ENCODE assay signal across 9 mouse cellular contexts in the genomic region with DNA sequence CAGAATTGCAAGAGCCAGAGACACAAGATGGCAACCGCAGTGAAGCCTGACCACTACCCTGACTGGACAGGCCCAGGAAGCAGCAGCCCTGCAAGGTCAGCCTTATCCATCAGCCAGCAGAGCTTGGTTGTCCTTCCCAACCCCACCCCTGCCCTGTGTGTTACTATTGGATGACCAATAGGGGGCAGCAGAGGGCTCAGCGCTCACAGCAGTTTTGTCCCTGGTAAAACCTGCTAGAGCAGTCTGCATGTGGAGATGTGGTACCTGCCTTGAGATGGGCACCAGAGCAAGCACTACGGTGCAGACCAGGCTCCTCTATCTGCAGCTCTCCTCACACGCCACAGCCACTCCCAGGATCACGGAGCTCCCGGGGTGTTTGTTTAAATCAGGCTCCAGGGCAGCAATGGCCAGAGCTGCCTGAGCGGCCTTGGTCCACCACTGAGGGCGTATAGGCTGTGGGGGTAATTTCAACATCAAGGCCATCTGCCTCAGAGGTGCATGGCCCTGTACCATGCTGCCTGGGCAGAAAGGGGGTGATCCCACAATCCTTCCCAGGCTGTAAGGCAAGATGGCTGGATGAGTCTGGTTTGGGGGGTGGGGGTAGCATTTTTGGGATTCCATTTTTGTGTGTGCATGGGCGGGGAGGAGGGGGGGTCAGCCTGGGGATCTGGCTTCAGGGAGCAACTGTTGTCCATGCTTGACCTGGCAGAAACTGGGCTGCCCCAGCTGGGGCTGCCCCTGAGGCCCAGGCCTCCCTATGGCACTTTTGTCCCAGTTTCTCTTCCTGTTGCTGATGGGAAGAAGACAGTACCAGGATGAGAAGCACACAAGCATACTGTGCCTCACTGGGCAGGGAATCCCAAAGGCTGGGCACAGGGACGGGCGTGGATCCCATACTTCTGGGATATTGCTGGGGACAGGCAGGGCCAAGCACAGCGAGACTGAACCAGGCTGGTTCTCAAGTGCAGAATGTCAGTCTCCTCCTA. TPM values are rescaled to one million over a fixed set of nuclear protein-coding genes. Genes with fewer than 3 reads are reported as not detected.
DNase-seq lines count a peak whose midpoint lies in the region; ATAC-seq lines count a peak whose summit lies in the region.
"Had no signal": no experiment of that assay in that cellular context is flagged by ENCODE, and none has a peak within 500 bp of the region (broad histone marks: within the 10 kb centered on the region; RNA-seq: fewer than 3 reads in every experiment).

No protein-coding gene starts in this region.

- no peak for ATAC-seq in neural tube, embryonic 15.5 days (ENCODE audit: low FRiP score)
- ATAC-seq in embryonic facial prominence, embryonic 12.5 days (ENCODE audit: insufficient number of reproducible peaks, insufficient read depth, low FRiP score, low TSS enrichment), result peak; percentile 73; the same call in 1 of the 2 replicates
- ATAC-seq in hematopoietic stem cell, adult 5-6 weeks (replicated peaks in 1 of 2; ENCODE audit: insufficient read depth in 1 of 2, low FRiP score in 2 of 2, low TSS enrichment in 1 of 2, low read depth in 1 of 2, poor library complexity in 2 of 2, severe bottlenecking in 2 of 2), result peak; percentile 68 to 75

- H3K4me2 ChIP-seq in neural tube, embryonic 15.5 days, result no peak overlapping the region
- no peak overlapping the region for H3K4me2 ChIP-seq in embryonic facial prominence, embryonic 12.5 days (replicated peaks)
- H3K4me2 ChIP-seq: hindbrain, embryonic 15.5 days had no signal

- H3K27me3 ChIP-seq in neural tube, embryonic 15.5 days (replicated peaks), result no peaks in the 10 kb centered on the region
- H3K27me3 ChIP-seq in embryonic facial prominence, embryonic 12.5 days, result no peaks in the 10 kb centered on the region
- H3K27me3 ChIP-seq: hindbrain, embryonic 15.5 days had no signal

- no peak overlapping the region for H3K4me3 ChIP-seq in neural tube, embryonic 15.5 days (replicated peaks)
- H3K4me3 ChIP-seq in embryonic facial prominence, embryonic 12.5 days, result no peak overlapping the region
- H3K4me3 ChIP-seq: hindbrain, embryonic 15.5 days had no signal

- DNase-seq in neural tube, embryonic 10.5 days (ENCODE audit: extremely low spot score, low spot score), result peak; percentile 60
- DNase-seq in adrenal gland, postnatal 36 days, result peak; percentile 59 to 78
- DNase-seq in liver, result peak; percentile 67
- DNase-seq in natural killer cell, adult 2 months (ENCODE audit: low spot score in 2 of 2), result peak; percentile 16 to 47
- DNase-seq in thymus, postnatal 4 days, result peak; percentile 71

- no peak overlapping the region for H3K9ac ChIP-seq in neural tube, embryonic 15.5 days (replicated peaks)
- no peak overlapping the region for H3K9ac ChIP-seq in embryonic facial prominence, embryonic 12.5 days
- H3K9ac ChIP-seq: hindbrain, embryonic 15.5 days had no signal

- WGBS in neural tube, embryonic 15.5 days, result 58% methylated on average over 12 of the region's 12 CpGs
- WGBS in embryonic facial prominence, embryonic 12.5 days, result 56% methylated on average over 12 of the region's 12 CpGs

- peaks cover 6% of the 10 kb centered on the region; the same call in 1 of the 2 replicates for H3K4me1 ChIP-seq in neural tube, embryonic 15.5 days
- no peaks in the 10 kb centered on the region for H3K4me1 ChIP-seq in embryonic facial prominence, embryonic 12.5 days
- H3K4me1 ChIP-seq: hindbrain, embryonic 15.5 days had no signal

- H3K9me3 ChIP-seq in neural tube, embryonic 15.5 days (replicated peaks), result no peaks in the 10 kb centered on the region
- no peaks in the 10 kb centered on the region for H3K9me3 ChIP-seq in embryonic facial prominence, embryonic 12.5 days
- H3K9me3 ChIP-seq: hindbrain, embryonic 15.5 days had no signal

- H3K27ac ChIP-seq in neural tube, embryonic 15.5 days (replicated peaks), result no peak overlapping the region
- H3K27ac ChIP-seq in embryonic facial prominence, embryonic 12.5 days, result no peak overlapping the region
- H3K27ac ChIP-seq: hindbrain, embryonic 15.5 days had no signal

- H3K36me3 ChIP-seq in neural tube, embryonic 15.5 days, result peaks cover 14% of the 10 kb centered on the region
- peaks cover 4% of the 10 kb centered on the region; the same call in 1 of the 2 replicates for H3K36me3 ChIP-seq in embryonic facial prominence, embryonic 12.5 days

RNA-seq across cellular contexts. Expression of a gene that starts 16.5 kb away (rescaled TPM):
- 0.46 and 0.47 TPM in 2 replicates for polyA plus RNA-seq in neural tube, embryonic 15.5 days (2015; fragmentation: Nextera tagmentation; extraction: Ambion mirVana)
- not detected for total RNA-seq in adrenal gland, postnatal 36 days (2021)
- polyA plus RNA-seq in embryonic facial prominence, embryonic 12.5 days (2016; fragmentation: Nextera tagmentation; extraction: Ambion mirVana), result 0.22 TPM in 2 replicates
- total RNA-seq in hematopoietic stem cell, adult 5-6 weeks (2017), result not detected in 2 replicates

RNA-seq across cellular contexts. Expression of a gene that starts 27.7 kb away (rescaled TPM):
- polyA plus RNA-seq in neural tube, embryonic 15.5 days (2015; fragmentation: Nextera tagmentation; extraction: Ambion mirVana), result 28.9 and 35.1 TPM in 2 replicates
- 10 to 100 TPM in 1 of 2 experiments, 1 to 10 TPM in 1; 9.1 to 11.5 TPM for total RNA-seq in adrenal gland, postnatal 36 days (2021)
- polyA plus RNA-seq in embryonic facial prominence, embryonic 12.5 days (2016; fragmentation: Nextera tagmentation; extraction: Ambion mirVana), result 10.4 and 10.5 TPM in 2 replicates
- total RNA-seq in hematopoietic stem cell, adult 5-6 weeks (2017), result 9.6 and 12.0 TPM in 2 replicates

RNA-seq across cellular contexts. Expression of a gene that starts 27.9 kb away (rescaled TPM):
- 26.8 and 31.7 TPM in 2 replicates for polyA plus RNA-seq in neural tube, embryonic 15.5 days (2015; fragmentation: Nextera tagmentation; extraction: Ambion mirVana)
- total RNA-seq in adrenal gland, postnatal 36 days (2021), result 10 to 100 TPM; 22.6 to 30.5 TPM
- polyA plus RNA-seq in embryonic facial prominence, embryonic 12.5 days (2016; fragmentation: Nextera tagmentation; extraction: Ambion mirVana), result 22.1 and 22.9 TPM in 2 replicates
- total RNA-seq in hematopoietic stem cell, adult 5-6 weeks (2017), result 3.6 and 10.6 TPM in 2 replicates

RNA-seq across cellular contexts. Expression of a gene that starts 30.6 kb away (rescaled TPM):
- not detected in 2 replicates for polyA plus RNA-seq in neural tube, embryonic 15.5 days (2015; fragmentation: Nextera tagmentation; extraction: Ambion mirVana)
- not detected for total RNA-seq in adrenal gland, postnatal 36 days (2021)
- not detected in 2 replicates for polyA plus RNA-seq in embryonic facial prominence, embryonic 12.5 days (2016; fragmentation: Nextera tagmentation; extraction: Ambion mirVana)
- not detected in 2 replicates for total RNA-seq in hematopoietic stem cell, adult 5-6 weeks (2017)
- polyA plus RNA-seq: hindbrain, embryonic 15.5 days had no signal

RNA-seq across cellular contexts. Expression of a gene that starts 52.5 kb away (rescaled TPM):
- 35.7 and 38.9 TPM in 2 replicates for polyA plus RNA-seq in neural tube, embryonic 15.5 days (2015; fragmentation: Nextera tagmentation; extraction: Ambion mirVana)
- 10 to 100 TPM; 20.6 to 21.0 TPM for total RNA-seq in adrenal gland, postnatal 36 days (2021)
- 37.9 and 38.9 TPM in 2 replicates for polyA plus RNA-seq in embryonic facial prominence, embryonic 12.5 days (2016; fragmentation: Nextera tagmentation; extraction: Ambion mirVana)
- total RNA-seq in hematopoietic stem cell, adult 5-6 weeks (2017), result 26.7 and 47.8 TPM in 2 replicates
